Mouse (Mus musculus): ENCODE data around the gene Gm7544.

DNA sequence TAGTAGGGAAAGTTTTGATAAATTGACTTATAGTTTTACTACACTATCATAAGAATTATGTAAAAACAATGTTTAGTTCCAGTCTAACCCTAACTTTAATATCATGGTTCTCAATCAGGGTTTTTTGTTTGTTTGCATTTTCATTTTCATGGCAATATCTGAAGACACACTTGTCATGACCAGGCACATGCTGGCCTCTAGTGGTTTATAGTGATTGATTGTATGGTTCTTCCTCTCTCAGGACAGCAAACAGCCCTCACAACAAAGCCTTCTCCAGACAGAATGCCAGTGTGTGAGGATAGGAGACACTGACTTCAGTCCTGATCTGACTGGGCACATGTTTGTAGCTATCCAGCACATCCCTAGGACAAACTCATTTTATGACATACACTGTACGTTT is 17.4 kb upstream of the Gm7544 start:
- TF ChIP-seq CTCF (IDR thresholded peaks at IDR 0.05; ENCODE audit: low read depth, low read length) (no peak), POLR2A (IDR thresholded peaks at IDR 0.05; ENCODE audit: borderline replicate concordance, low read depth, low read length) (no peak)

Measured in bone marrow macrophage, adult 2 months (primary cell).